Mouse (Mus musculus): Measurements from ENCODE around the gene Zfp446. TPM values are rescaled to one million over a fixed set of nuclear protein-coding genes. Genes with fewer than 3 reads are reported as not detected.

Zfp446 gene
- polyA plus RNA-seq, 1 experiment: 0.20 TPM

- no peaks in the 10 kb centered on the region for H3K9me3 ChIP-seq (ENCODE audit: control insufficient read depth, low read length)
- H3K4me1 ChIP-seq (ENCODE audit: control insufficient read depth): peaks cover 28% of the 10 kb centered on the region
- H3K4me3 ChIP-seq (replicated peaks): no peak overlapping the region
- H3K36me3 ChIP-seq (ENCODE audit: control insufficient read depth): no peaks in the 10 kb centered on the region
- TF ChIP-seq GATA1 (IDR thresholded peaks at IDR 0.05; ENCODE audit: low read length) (no peak), TAL1 (IDR thresholded peaks at IDR 0.05; ENCODE audit: low read length) (no peak)
- H3K27me3 ChIP-seq (ENCODE audit: control insufficient read depth): no peaks in the 10 kb centered on the region
Measured at GRCm38 (mm10) chr7:12957511-12957910, 20.1 kb upstream of the Zfp446 start.

GRCm38 (mm10) chr7:12958948-12959347, 18.7 kb upstream of the Zfp446 start:
- Histone ChIP-seq H3K4me3 (replicated peaks) (no peak overlapping the region), H3K4me1 (ENCODE audit: control insufficient read depth) (peaks cover 32% of the 10 kb centered on the region), H3K27me3 (ENCODE audit: control insufficient read depth) (no peaks in the 10 kb centered on the region), H3K36me3 (ENCODE audit: control insufficient read depth) (no peaks in the 10 kb centered on the region), H3K9me3 (ENCODE audit: control insufficient read depth, low read length) (no peaks in the 10 kb centered on the region)
- no peak for TF ChIP-seq TAL1 (IDR thresholded peaks at IDR 0.05; ENCODE audit: low read length)
- TF ChIP-seq GATA1 (IDR thresholded peaks at IDR 0.05; ENCODE audit: low read length): no peak

- Histone ChIP-seq H3K27me3 (ENCODE audit: control insufficient read depth) (no peaks in the 10 kb centered on the region), H3K36me3 (ENCODE audit: control insufficient read depth) (no peaks in the 10 kb centered on the region), H3K4me1 (ENCODE audit: control insufficient read depth) (peaks cover 36% of the 10 kb centered on the region), H3K9me3 (ENCODE audit: control insufficient read depth, low read length) (no peaks in the 10 kb centered on the region), H3K4me3 (replicated peaks) (no peak overlapping the region)
- no peak for TF ChIP-seq GATA1 (IDR thresholded peaks at IDR 0.05; ENCODE audit: low read length)
- no peak for TF ChIP-seq TAL1 (IDR thresholded peaks at IDR 0.05; ENCODE audit: low read length)
Measured at GRCm38 (mm10) chr7:12959718-12960117, 17.9 kb upstream of the Zfp446 start.

- H3K9me3 ChIP-seq (ENCODE audit: control insufficient read depth, low read length): no peaks in the 10 kb centered on the region
- H3K4me1 ChIP-seq (ENCODE audit: control insufficient read depth): peaks cover 55% of the 10 kb centered on the region
- no peaks in the 10 kb centered on the region for H3K27me3 ChIP-seq (ENCODE audit: control insufficient read depth)
- no peaks in the 10 kb centered on the region for H3K36me3 ChIP-seq (ENCODE audit: control insufficient read depth)
- TF ChIP-seq TAL1 (IDR thresholded peaks at IDR 0.05; ENCODE audit: low read length) (no peak), GATA1 (IDR thresholded peaks at IDR 0.05; ENCODE audit: low read length) (no peak)
- peak overlapping the region; percentile 75 for H3K4me3 ChIP-seq (replicated peaks)
Measured at GRCm38 (mm10) chr7:12961511-12962141, 16.0 kb upstream of the Zfp446 start.

GRCm38 (mm10) chr7:12965678-12966091, 12.0 kb upstream of the Zfp446 start, which contains the start of gene Zfp324:
Gene Zfp324 (plus strand): TSS chr7:12965838.
- peaks cover 71% of the 10 kb centered on the region for H3K4me1 ChIP-seq (ENCODE audit: control insufficient read depth)
- TF ChIP-seq TAL1 (IDR thresholded peaks at IDR 0.05; ENCODE audit: low read length): no peak
- no peak for TF ChIP-seq GATA1 (IDR thresholded peaks at IDR 0.05; ENCODE audit: low read length)
- peak within 1 kb of the TSS; percentile 77 for H3K4me3 ChIP-seq (replicated peaks)
- H3K36me3 ChIP-seq (ENCODE audit: control insufficient read depth): peaks cover 26% of the 10 kb centered on the region
- H3K27me3 ChIP-seq (ENCODE audit: control insufficient read depth): no peaks in the 10 kb centered on the region
- no peaks in the 10 kb centered on the region for H3K9me3 ChIP-seq (ENCODE audit: control insufficient read depth, low read length)

- no peaks in the 10 kb centered on the region for H3K9me3 ChIP-seq (ENCODE audit: control insufficient read depth, low read length)
- H3K4me3 ChIP-seq (replicated peaks): peak overlapping the region; percentile 77
- no peaks in the 10 kb centered on the region for H3K27me3 ChIP-seq (ENCODE audit: control insufficient read depth)
- TF ChIP-seq TAL1 (IDR thresholded peaks at IDR 0.05; ENCODE audit: low read length): no peak
- no peak for TF ChIP-seq GATA1 (IDR thresholded peaks at IDR 0.05; ENCODE audit: low read length)
- H3K4me1 ChIP-seq (ENCODE audit: control insufficient read depth): peaks cover 67% of the 10 kb centered on the region
- peaks cover 32% of the 10 kb centered on the region for H3K36me3 ChIP-seq (ENCODE audit: control insufficient read depth)
Measured at GRCm38 (mm10) chr7:12966104-12966845, 11.4 kb upstream of the Zfp446 start.

GRCm38 (mm10) chr7:12970906-12971305, 6.7 kb upstream of the Zfp446 start:
- Histone ChIP-seq H3K36me3 (ENCODE audit: control insufficient read depth) (peaks cover 50% of the 10 kb centered on the region), H3K4me1 (ENCODE audit: control insufficient read depth) (peaks cover 40% of the 10 kb centered on the region), H3K9me3 (ENCODE audit: control insufficient read depth, low read length) (no peaks in the 10 kb centered on the region), H3K4me3 (replicated peaks) (no peak overlapping the region), H3K27me3 (ENCODE audit: control insufficient read depth) (no peaks in the 10 kb centered on the region)
- TF ChIP-seq GATA1 (IDR thresholded peaks at IDR 0.05; ENCODE audit: low read length) (no peak), TAL1 (IDR thresholded peaks at IDR 0.05; ENCODE audit: low read length) (no peak)

GRCm38 (mm10) chr7:12978931-12979722, 1.5 kb downstream of the Zfp446 start:
- H3K36me3 ChIP-seq (ENCODE audit: control insufficient read depth): peaks cover 30% of the 10 kb centered on the region
- peaks cover 47% of the 10 kb centered on the region for H3K4me1 ChIP-seq (ENCODE audit: control insufficient read depth)
- peak overlapping the region; percentile 89 for H3K4me3 ChIP-seq (replicated peaks)
- H3K9me3 ChIP-seq (ENCODE audit: control insufficient read depth, low read length): no peaks in the 10 kb centered on the region
- H3K27me3 ChIP-seq (ENCODE audit: control insufficient read depth): no peaks in the 10 kb centered on the region
- no peak for TF ChIP-seq GATA1 (IDR thresholded peaks at IDR 0.05; ENCODE audit: low read length)

GRCm38 (mm10) chr7:12979776-12980175, 2.1 kb downstream of the Zfp446 start:
- Histone ChIP-seq H3K4me1 (ENCODE audit: control insufficient read depth) (peaks cover 53% of the 10 kb centered on the region), H3K27me3 (ENCODE audit: control insufficient read depth) (no peaks in the 10 kb centered on the region), H3K9me3 (ENCODE audit: control insufficient read depth, low read length) (no peaks in the 10 kb centered on the region), H3K36me3 (ENCODE audit: control insufficient read depth) (peaks cover 31% of the 10 kb centered on the region), H3K4me3 (replicated peaks) (no peak overlapping the region)
- TF ChIP-seq GATA1 (IDR thresholded peaks at IDR 0.05; ENCODE audit: low read length) (no peak), TAL1 (IDR thresholded peaks at IDR 0.05; ENCODE audit: low read length) (no peak)
